In the genomic region with DNA sequence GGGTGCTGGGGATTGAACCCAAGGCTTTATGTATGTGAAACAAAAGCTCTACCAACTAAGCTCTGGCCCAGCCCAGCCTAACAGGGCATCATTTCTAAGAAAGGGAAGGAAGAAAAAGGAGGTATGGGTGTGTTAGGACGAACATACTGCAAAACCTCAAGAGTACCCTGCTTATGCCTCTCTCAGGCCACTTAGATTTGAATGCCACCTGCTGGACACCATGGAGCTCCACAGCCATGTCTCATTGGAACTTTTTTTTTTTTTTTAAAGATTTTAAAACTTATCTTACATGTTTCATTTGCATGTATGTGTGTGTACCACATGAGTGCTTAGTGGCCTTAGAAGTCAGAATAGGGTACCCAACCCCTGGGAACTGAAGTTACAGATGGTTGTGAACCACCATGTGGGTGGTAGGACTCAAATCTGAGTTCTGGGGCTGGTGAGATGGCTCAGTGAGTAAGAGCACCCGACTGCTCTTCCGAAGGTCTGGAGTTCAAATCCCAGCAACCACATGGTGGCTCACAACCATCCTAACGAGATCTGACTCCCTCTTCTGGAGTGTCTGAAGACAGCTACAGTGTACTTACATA, we compare ENCODE assay signal across 8 mouse cellular contexts. TPM values are rescaled to one million over a fixed set of nuclear protein-coding genes. Genes with fewer than 3 reads are reported as not detected.
A peak's percentile ranks its signal among the peaks of the same experiment; 100 is the strongest.
DNase-seq lines count a peak whose midpoint lies in the region; TF ChIP-seq lines count a peak whose summit lies in the region.
"Had no signal": no experiment of that assay in that cellular context is flagged by ENCODE, and none has a peak within 500 bp of the region (broad histone marks: within the 10 kb centered on the region; RNA-seq: fewer than 3 reads in every experiment).

No protein-coding gene starts in this region.

- peak; percentile 21; the same call in 1 of the 2 replicates for TF ChIP-seq CTCF in E14TG2a.4 (conservative IDR thresholded peaks at IDR 0.05; ENCODE audit: low read length)

- H3K9me3 ChIP-seq in E14TG2a.4 (ENCODE audit: low read length), result no peaks in the 10 kb centered on the region
- H3K9me3 ChIP-seq: stomach, embryonic 15.5 days had no signal

- no peaks in the 10 kb centered on the region for H3K36me3 ChIP-seq in E14TG2a.4 (ENCODE audit: insufficient read depth, low read length)
- H3K36me3 ChIP-seq: stomach, embryonic 15.5 days had no signal

- peak; percentile 27 for DNase-seq in kidney, adult 9 months
- DNase-seq in kidney, adult 8-10 months, result no peak
- DNase-seq in NIH3T3 (ENCODE audit: low read depth), result peak; percentile 82
- DNase-seq in lung, postnatal 14 days, result peak; percentile 37
- DNase-seq in testis, postnatal 14 days (ENCODE audit: low spot score), result no peak
- no peak for DNase-seq in left cerebral cortex, postnatal 10 days (ENCODE audit: extremely low spot score in 1 of 2, low spot score in 2 of 2)

- no peak overlapping the region for H3K4me3 ChIP-seq in E14TG2a.4 (replicated peaks; ENCODE audit: low read length)
- H3K4me3 ChIP-seq: stomach, embryonic 15.5 days had no signal

- peaks cover 10% of the 10 kb centered on the region for H3K4me1 ChIP-seq in E14TG2a.4 (replicated peaks; ENCODE audit: low read depth, low read length)

- intact Hi-C loops in left cerebral cortex, postnatal 10 days (cut with DNase I), result loop anchor here (5.0 kb wide), 1 partner anchor 41 kb away; no protein-coding TSS in a partner anchor

- H3K27me3 ChIP-seq in E14TG2a.4 (ENCODE audit: insufficient read depth, low read length), result no peaks in the 10 kb centered on the region
- H3K27me3 ChIP-seq: stomach, embryonic 15.5 days had no signal

RNA-seq across cellular contexts. Expression of gene Itga5, which starts 22.1 kb away (rescaled TPM):
- 1 to 10 TPM; 6.0 to 6.6 TPM for total RNA-seq in left cerebral cortex, postnatal 10 days (2021)

RNA-seq across cellular contexts. Expression of gene Gtsf1, which starts 41.6 kb away (rescaled TPM):
- total RNA-seq in left cerebral cortex, postnatal 10 days (2021), result not detected

RNA-seq across cellular contexts. Expression of gene Zfp385a, which starts 48.8 kb away (rescaled TPM):
- 10 to 100 TPM; 47.5 to 51.2 TPM for total RNA-seq in left cerebral cortex, postnatal 10 days (2021)

RNA-seq across cellular contexts. Expression of gene Gtsf2, which starts 59.6 kb away (rescaled TPM):
- not detected for total RNA-seq in left cerebral cortex, postnatal 10 days (2021)

Comparison
In these comparisons a context has a peak if more than half of its experiments do, and no peak if none do; other contexts are left out.
1. DNase-seq: peak in kidney, adult 9 months (single experiment), NIH3T3 (single experiment) and lung, postnatal 14 days (single experiment); none in kidney, adult 8-10 months (0 of 2), testis, postnatal 14 days (single experiment) and left cerebral cortex, postnatal 10 days (0 of 2).